Mouse (Mus musculus) small intestine, adult 2 months (tissue): Measurements from ENCODE around the gene Gabbr1.

ENCODE experiments used
- CTCF ChIP-seq: fragments of 200-500 bp; IDR thresholded peaks from 2 replicates; pipeline ENCODE4 v1.5.1; 2012; ENCODE audit warnings: low read depth, mild to moderate bottlenecking, control low read depth, inconsistent platforms, low read length, moderate library complexity, mixed read lengths; ENCODE audit not compliant: insufficient replicate concordance, insufficient read length; ENCODE audit errors: extremely low read depth
- POLR2A ChIP-seq: fragments of 200-500 bp; IDR thresholded peaks from 2 replicates; pipeline ENCODE4 v1.6.1; 2012; ENCODE audit warnings: low read depth, mild to moderate bottlenecking, control low read depth, inconsistent platforms, low read length, moderate library complexity

DNA sequence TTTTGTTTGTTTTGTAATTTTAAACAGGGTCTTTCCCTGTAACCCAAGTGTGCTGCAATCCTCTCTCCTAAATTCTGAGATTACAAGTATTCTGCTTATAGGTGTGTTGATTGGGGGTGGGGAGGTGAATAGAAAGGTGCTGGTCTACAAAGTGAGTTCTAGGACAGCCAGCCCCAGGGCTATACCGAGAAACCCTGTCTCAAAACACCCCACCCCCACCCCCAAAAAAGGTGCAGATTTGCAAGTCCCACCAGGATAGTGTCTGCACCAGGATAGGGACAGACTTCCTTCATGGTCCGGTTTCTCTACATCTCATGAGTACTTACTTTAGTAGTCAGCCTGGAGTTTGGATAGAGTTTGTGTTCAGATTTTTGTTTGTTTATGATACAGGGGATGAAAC lies 47.3 kb upstream of the Gabbr1 start:
- TF ChIP-seq CTCF (no peak), POLR2A (no peak)
